Mouse (Mus musculus) c-Kit-negative CD71-positive TER-119-positive erythroid progenitor cells, embryonic 14.5 days (primary cell): ENCODE results near the gene Gsta3.
"Not testable (repeated sequence)": the region's sequence is repeated elsewhere in the genome, so short reads cannot be mapped to it uniquely, and the experiment has no call there.

Experiments used
- DNase-seq: peaks from one replicate; pipeline ENCODE4 v3.0.0-alpha.2; 2013; ENCODE audit warnings: low read depth, low spot score

The Gsta3 gene

DNA sequence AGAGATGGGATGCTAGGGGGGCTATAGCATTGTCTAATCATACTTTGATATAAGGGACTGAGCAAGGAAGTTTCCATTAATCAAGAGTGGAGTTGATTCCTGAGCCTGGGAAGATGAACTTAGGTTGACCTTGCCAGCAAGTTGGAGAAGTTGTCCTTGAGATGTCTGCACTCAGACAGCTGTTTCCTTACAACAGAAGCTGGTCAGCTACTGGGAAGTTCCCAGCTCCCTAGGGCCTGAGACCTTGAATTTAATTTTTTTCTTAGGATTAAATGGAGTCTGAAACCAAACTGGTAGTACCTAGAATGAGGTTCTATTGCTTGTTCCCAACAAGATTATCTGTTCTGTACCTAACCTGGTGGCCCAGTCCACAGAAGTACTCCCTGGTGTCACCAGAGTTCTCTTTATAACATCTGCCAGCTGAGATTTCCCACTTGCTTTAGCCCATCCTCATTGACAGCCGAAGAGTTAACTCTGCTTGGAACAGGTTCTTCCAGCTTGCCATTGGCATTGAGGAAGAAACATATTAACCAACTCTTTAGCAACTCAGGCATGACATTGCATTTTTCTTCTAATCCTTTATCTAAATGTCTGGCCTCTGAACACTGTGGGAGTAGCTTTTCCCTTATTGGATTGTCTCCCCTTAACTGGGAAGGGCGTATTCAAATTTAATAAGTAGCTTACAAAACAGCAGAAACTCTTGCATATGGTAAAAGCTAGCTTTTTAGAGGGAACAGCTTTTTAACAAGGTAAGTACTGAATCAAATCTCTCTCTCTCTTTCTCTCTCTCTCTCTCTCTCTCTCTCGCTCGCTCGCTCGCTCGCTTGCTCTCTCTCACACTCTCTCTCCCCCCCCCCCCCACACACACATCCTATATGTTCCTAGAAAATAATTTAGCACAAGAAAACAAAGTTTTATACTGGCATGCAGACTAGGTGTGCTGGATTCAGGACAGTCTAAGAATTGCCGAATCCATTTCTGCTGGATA lies at the start of gene Gsta3:
Gsta3 (plus strand) TSS at position 679 of the 988 bp plus-strand sequence.
- no peak for DNase-seq

DNA sequence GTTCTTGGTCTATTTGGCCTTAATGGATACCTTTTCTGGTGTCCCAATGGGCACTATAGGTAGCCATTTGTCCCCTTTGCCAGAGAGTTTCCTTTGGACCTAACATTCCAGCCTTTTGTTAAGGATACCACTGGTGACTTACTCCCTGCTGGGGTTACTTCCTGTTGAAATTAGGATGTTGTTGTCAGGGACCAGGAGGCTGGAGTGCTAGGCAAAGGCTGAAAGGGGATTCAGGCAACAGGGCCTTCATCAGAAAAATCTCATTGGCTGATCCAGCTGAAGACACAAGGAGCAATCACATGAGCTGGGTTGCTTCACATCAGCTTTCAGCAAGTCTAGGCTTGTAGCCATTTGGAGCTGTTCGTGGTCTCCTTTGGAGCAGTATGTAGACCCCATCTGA lies 34.1 kb upstream of the Gsta3 start:
- DNase-seq, result no peak

DNA sequence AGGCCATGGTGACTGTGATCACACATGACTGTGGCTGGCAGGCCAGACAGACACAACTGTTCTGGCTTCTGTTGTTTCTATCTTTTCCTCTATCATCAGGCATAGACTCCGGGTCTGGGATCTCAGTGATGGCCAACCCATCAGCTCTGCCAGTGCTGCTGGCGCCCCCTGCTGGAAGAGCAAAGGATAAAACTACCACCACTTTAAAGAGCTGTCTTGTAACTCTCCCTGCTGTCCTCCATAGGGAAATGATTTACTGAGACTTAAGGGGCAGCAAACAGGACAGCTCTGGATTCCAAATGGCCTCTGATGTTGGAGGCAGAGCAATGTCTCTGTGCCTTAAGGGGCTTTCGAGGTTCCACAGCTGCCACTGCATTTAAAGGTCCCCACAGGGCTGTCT lies 26.9 kb upstream of the Gsta3 start:
- DNase-seq, result not testable (repeated sequence)

GRCm38 (mm10) chr1:21213991-21214692 lies 26.2 kb upstream of the Gsta3 start:
- DNase-seq, result not testable (repeated sequence)

DNA sequence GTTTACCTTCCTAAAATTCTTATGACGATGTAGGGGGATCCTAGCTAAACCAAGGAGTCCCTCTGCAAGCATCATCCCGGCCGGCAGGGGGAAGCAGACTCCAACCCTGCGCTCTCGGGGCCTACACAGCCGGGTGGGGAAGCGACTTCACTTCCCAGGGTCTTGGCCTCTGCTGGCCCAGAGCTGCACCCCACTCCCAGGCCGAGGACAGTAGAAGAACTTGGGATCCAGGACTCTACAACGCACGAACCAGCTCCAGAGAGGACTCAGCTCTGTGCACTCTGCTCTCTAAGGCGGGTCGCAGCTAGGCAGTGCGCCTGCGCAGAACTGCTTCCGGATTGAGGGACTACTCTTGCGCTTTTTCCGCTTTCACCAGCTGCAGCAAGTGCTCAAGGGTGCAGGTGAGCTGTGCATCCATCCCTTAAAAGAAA lies 21.9 kb upstream of the Gsta3 start, which contains the start of gene Tmem14a:
Tmem14a (plus strand) TSS at position 87 of the 431 bp plus-strand sequence.
- peak; percentile 31 for DNase-seq

- DNase-seq, result no peak
These were observed 12.5 kb upstream of the Gsta3 start for GRCm38 (mm10) chr1:21227756-21228395.

GRCm38 (mm10) chr1:21228740-21229722 lies 11.4 kb upstream of the Gsta3 start:
- not testable (repeated sequence) for DNase-seq

DNA sequence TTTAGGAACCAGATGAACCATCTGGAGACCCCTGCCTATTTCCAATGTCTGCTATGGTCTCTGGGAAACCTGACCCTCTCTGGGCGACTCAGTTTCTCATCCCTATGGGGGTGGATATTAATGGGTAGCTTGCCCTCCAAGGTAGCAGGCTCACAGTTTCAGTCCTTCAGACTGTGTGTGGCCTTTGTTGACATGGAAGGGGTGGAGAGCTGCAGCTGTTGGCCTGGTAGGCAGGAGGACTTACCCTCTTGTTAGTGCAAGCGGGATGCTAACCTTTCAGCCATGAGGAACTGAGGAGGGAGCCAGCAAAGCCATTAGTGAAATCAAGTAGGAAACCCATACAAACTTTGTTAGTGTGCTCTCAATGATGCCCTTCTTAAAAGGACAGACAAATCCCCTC lies 10.0 kb upstream of the Gsta3 start:
- no peak for DNase-seq

GRCm38 (mm10) chr1:21231744-21232464 lies 8.5 kb upstream of the Gsta3 start:
- no peak for DNase-seq

GRCm38 (mm10) chr1:21232516-21232915 lies 7.9 kb upstream of the Gsta3 start:
- DNase-seq, result no peak

GRCm38 (mm10) chr1:21235359-21235758 lies 5.0 kb upstream of the Gsta3 start:
- no peak for DNase-seq

DNA sequence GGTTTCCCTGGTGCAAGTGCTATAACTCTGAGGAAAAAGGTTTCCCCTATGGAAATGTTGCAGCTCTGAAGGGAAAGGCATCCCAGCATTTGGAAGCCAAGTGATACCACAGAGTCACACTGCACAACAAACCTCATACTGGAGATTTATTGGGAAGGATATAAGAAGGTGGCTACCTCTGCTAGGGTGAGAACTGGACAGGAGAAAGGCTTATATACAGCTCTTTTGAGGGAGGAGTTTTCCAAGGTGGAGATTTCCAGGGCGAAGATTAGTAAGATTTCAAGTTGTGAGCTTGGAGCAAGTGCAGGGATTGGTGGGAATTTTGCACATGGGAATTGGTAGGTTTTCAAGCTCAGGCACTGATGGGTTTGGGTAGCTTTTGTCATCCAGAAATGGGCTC lies 707 bp downstream of the Gsta3 start:
- DNase-seq, result no peak

DNA sequence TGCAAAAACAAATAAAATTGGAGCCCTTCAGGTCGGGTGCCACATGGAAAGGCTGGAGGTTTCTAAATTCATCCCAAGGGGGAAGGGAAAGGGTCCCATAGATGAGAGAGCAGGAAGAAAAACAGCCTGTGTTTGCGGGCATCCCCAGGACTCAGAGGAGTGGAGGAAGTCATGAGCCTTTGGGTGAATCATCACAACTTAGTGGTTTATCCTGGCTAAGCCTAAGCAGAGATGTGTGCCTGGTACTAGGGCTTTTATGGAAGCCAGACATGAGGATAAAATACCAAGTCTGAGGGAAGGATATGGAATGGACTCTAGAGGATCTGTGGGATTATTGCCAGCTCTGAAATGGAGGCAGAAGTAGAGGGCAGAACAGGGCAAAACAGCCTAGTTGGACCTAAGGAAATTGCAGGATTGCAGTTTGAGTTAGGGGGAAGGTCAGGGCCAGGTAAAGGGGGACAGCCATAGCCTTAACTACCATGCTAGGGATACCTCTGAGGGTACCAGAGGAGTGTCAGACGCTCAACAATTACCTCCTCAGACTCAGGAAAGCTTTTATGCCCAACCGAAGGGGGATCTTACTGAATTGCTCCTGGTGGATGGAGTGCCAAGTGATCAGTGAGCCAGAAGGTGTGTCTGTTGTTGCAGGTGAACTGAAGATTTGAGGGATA lies 4.0 kb downstream of the Gsta3 start:
- DNase-seq, result no peak

DNA sequence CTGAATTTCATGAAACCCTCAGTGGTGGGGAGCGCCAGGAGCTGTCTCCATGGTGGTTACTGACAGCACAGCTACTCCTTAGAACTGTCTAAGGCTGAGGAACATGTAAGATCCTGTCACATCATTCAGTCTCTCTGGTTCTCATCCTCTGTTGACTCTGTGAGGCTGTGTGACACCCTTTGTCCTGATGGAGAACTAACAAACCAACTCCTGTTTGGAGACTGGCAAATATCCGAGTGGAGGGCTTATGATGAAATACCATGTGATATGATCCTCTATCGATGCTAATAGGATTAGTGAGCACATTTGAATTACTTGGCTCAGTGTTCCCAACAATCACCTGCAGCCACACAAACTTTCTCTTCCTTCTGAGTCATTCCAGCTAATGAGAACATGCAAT lies 5.7 kb downstream of the Gsta3 start:
- DNase-seq, result no peak

- DNase-seq, result no peak
These were observed 7.5 kb downstream of the Gsta3 start for GRCm38 (mm10) chr1:21247896-21248295.

DNA sequence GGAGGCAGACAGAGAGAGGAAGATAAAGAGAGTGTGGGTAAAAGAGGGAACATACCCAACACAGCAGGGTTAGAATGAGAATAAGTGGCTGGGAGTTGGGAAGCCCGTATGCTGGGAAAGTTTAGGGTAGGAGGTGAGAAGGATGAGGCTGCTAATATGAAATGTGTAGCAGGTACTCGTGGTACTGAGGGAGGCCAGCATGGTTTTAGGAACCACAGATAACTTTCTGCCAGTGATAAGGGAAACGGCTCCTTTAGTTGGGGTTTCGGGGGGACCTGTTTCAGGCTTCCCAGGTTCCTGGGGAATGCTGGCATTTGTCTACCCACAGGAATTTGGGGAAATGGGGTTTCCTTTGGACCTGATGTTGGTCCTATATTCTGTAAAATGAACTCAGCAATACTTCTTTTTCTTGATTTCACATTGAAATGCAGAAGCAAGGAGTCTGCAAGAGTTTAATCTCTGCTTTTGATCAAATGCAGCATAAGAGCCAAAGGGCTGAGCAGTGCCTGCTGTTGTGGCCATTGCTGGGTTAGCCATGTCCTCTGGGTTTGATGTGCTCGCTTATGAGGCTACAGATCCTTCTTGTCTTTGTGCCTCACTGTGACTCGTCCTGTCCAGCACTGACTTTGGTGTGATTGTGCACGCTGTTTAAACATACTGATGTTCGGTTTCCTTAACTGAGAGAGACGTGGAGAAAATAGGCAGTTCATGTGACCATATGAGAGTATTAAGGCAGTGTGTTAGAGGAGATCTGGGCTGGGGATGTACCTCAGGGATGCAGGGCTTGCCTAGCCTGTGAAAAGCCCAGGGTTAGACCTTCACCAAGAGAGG lies 8.4 kb downstream of the Gsta3 start:
- DNase-seq, result no peak

DNA sequence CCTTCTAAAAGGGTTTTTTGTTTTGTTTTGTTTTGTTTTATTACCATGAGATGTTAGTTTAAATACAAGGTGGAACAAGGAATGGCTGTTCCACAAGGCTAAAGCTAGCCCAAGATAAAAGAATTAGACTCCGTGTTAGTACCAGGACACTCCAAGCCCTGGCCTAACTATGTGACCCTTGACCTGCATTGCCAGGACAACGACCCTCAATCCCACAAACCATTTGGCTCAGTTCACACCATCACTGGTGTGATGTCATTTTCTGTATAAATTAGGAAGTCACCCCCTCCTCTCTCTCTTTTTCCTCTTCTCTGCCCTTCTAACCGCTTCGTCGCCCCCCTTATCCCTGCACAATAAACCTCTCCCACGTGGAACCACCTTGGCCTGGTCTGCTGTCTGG lies 11.3 kb downstream of the Gsta3 start:
- no peak for DNase-seq

- DNase-seq, result no peak
These were observed 12.3 kb downstream of the Gsta3 start for GRCm38 (mm10) chr1:21252566-21253302.
